8 mouse cellular contexts compared by ENCODE assay signal in genomic region chr7:97081959-97082218, GRCm38 (mm10). TPM values are rescaled to one million over a fixed set of nuclear protein-coding genes. Genes with fewer than 3 reads are reported as not detected.
A peak's percentile ranks its signal among the peaks of the same experiment; 100 is the strongest.
DNase-seq lines count a peak whose midpoint lies in the region; ATAC-seq and TF ChIP-seq lines count a peak whose summit lies in the region.

No protein-coding gene starts in this region.

- no peaks in the 10 kb centered on the region for H3K36me3 ChIP-seq in embryonic facial prominence, embryonic 13.5 days
- H3K36me3 ChIP-seq in intestine, embryonic 16.5 days (ENCODE audit: control insufficient read depth, insufficient read depth, low read length), result no peaks in the 10 kb centered on the region
- no peaks in the 10 kb centered on the region for H3K36me3 ChIP-seq in midbrain, embryonic 16.5 days (ENCODE audit: control insufficient read depth, insufficient read depth, low read length)

- under 1% methylated on average over 36 of the region's 38 CpGs for WGBS in embryonic facial prominence, embryonic 13.5 days
- WGBS in intestine, embryonic 16.5 days, result under 1% methylated on average over 38 of the region's 38 CpGs
- under 1% methylated on average over 36 of the region's 38 CpGs for WGBS in midbrain, embryonic 16.5 days

- no peak for DNase-seq in layer of hippocampus, adult 2 months (ENCODE audit: low spot score in 2 of 2)
- DNase-seq in layer of hippocampus, postnatal 36 days, result no peak
- no peak for DNase-seq in left cerebral cortex, postnatal 10 days (ENCODE audit: extremely low spot score in 1 of 2, low spot score in 2 of 2)
- no peak for DNase-seq in yolk sac, embryonic 10.5 days (ENCODE audit: low spot score)

- no peaks in the 10 kb centered on the region for H3K27me3 ChIP-seq in embryonic facial prominence, embryonic 13.5 days
- H3K27me3 ChIP-seq in intestine, embryonic 16.5 days (replicated peaks; ENCODE audit: control insufficient read depth, insufficient read depth, low read length), result no peaks in the 10 kb centered on the region
- no peaks in the 10 kb centered on the region for H3K27me3 ChIP-seq in midbrain, embryonic 16.5 days (ENCODE audit: control insufficient read depth, insufficient read depth, low read depth, low read length)

- peaks cover 14% of the 10 kb centered on the region for H3K4me1 ChIP-seq in embryonic facial prominence, embryonic 13.5 days
- peaks cover 20% of the 10 kb centered on the region for H3K4me1 ChIP-seq in intestine, embryonic 16.5 days (ENCODE audit: control insufficient read depth, insufficient read depth, low read length)
- peaks cover 9% of the 10 kb centered on the region for H3K4me1 ChIP-seq in midbrain, embryonic 16.5 days (ENCODE audit: control insufficient read depth, insufficient read depth, low read length)

- TF ChIP-seq CTCF in layer of hippocampus, adult 2 months (conservative IDR thresholded peaks at IDR 0.05), result no peak

- peak overlapping the region; percentile 84 for H3K4me3 ChIP-seq in layer of hippocampus, adult 2 months
- peak overlapping the region; percentile 88 for H3K4me3 ChIP-seq in embryonic facial prominence, embryonic 13.5 days
- peak overlapping the region; percentile 86 for H3K4me3 ChIP-seq in intestine, embryonic 16.5 days (ENCODE audit: low read length)
- peak overlapping the region; percentile 78 for H3K4me3 ChIP-seq in midbrain, embryonic 16.5 days (ENCODE audit: low read depth, low read length)

- H3K27ac ChIP-seq in layer of hippocampus, adult 2 months, result peak overlapping the region; percentile 91
- H3K27ac ChIP-seq in embryonic facial prominence, embryonic 13.5 days, result peak overlapping the region; percentile 77; the same call in 1 of the 2 replicates
- H3K27ac ChIP-seq in intestine, embryonic 16.5 days (ENCODE audit: low read length), result peak overlapping the region; percentile 96
- H3K27ac ChIP-seq in midbrain, embryonic 16.5 days (ENCODE audit: low read length), result peak overlapping the region; percentile 81

- no peaks in the 10 kb centered on the region for H3K9me3 ChIP-seq in embryonic facial prominence, embryonic 13.5 days
- no peaks in the 10 kb centered on the region for H3K9me3 ChIP-seq in intestine, embryonic 16.5 days (ENCODE audit: control insufficient read depth, low read length)
- H3K9me3 ChIP-seq in midbrain, embryonic 16.5 days (replicated peaks; ENCODE audit: control insufficient read depth, low read length, poor library complexity, severe bottlenecking), result no peaks in the 10 kb centered on the region

- H3K4me2 ChIP-seq in embryonic facial prominence, embryonic 13.5 days, result peak overlapping the region; percentile 89
- H3K4me2 ChIP-seq in intestine, embryonic 16.5 days (ENCODE audit: low read depth, low read length), result peak overlapping the region; percentile 85
- H3K4me2 ChIP-seq in midbrain, embryonic 16.5 days (ENCODE audit: low read length), result peak overlapping the region; percentile 86

- peak; percentile 75; the same call in 1 of the 2 replicates for ATAC-seq in embryonic facial prominence, embryonic 13.5 days (ENCODE audit: insufficient number of reproducible peaks, insufficient read depth, low FRiP score, low TSS enrichment, low read depth)
- peak; percentile 73 for ATAC-seq in intestine, embryonic 16.5 days
- ATAC-seq in midbrain, embryonic 16.5 days, result peak; percentile 69; the same call in 1 of the 2 replicates
- no peak for ATAC-seq in activated CD4-positive, CD25-positive, alpha-beta regulatory T cell, adult 4 months

- intact Hi-C loops in left cerebral cortex, postnatal 10 days (cut with DNase I), result loop anchor here (1.0 to 10.0 kb wide), 2 partner anchors 93 to 215 kb away; no protein-coding TSS in a partner anchor

- peak overlapping the region; percentile 87 for H3K9ac ChIP-seq in embryonic facial prominence, embryonic 13.5 days
- H3K9ac ChIP-seq in intestine, embryonic 16.5 days (ENCODE audit: low read depth, low read length), result peak overlapping the region; percentile 96
- H3K9ac ChIP-seq in midbrain, embryonic 16.5 days (ENCODE audit: low read depth, low read length), result peak overlapping the region; percentile 92

RNA-seq across cellular contexts. Expression of gene Gab2, which starts 0.5 kb away (rescaled TPM):
- 10 to 100 TPM; 12.2 to 13.6 TPM for total RNA-seq in layer of hippocampus, adult 2 months (2021)
- total RNA-seq in layer of hippocampus, postnatal 36 days (2021), result 10 to 100 TPM; 10.6 to 12.7 TPM
- 4.9 and 5.7 TPM in 2 replicates for polyA plus RNA-seq in embryonic facial prominence, embryonic 13.5 days (2015; fragmentation: Nextera tagmentation; extraction: Ambion mirVana)
- polyA plus RNA-seq in intestine, embryonic 16.5 days (2015; fragmentation: Nextera tagmentation; extraction: Ambion mirVana), result 5.4 and 6.0 TPM in 2 replicates
- polyA plus RNA-seq in midbrain, embryonic 16.5 days (2015; fragmentation: Nextera tagmentation; extraction: Ambion mirVana), result 19.9 and 20.3 TPM in 2 replicates
- total RNA-seq in left cerebral cortex, postnatal 10 days (2021), result 10 to 100 TPM; 21.0 to 23.7 TPM
- under 1 TPM in 1 of 2 experiments, not detected in 1; 0.11 TPM for polyA plus RNA-seq in activated CD4-positive, CD25-positive, alpha-beta regulatory T cell, adult 4 months (2017; shearing (Covaris generic))
